In genomic region chr2:132378602-132379150, GRCm38 (mm10) we compare ENCODE assay signal across 19 mouse cellular contexts. TPM values are rescaled to one million over a fixed set of nuclear protein-coding genes. Genes with fewer than 3 reads are reported as not detected.
"Had no signal": no experiment of that assay in that cellular context is flagged by ENCODE, and none has a peak within 500 bp of the region (broad histone marks: within the 10 kb centered on the region; RNA-seq: fewer than 3 reads in every experiment).

No protein-coding gene starts in this region.

- H3K4me1 ChIP-seq: midbrain, embryonic 13.5 days; midbrain, embryonic 15.5 days; neural tube, embryonic 12.5 days; stomach, embryonic 15.5 days had no signal

- H3K27me3 ChIP-seq: midbrain, embryonic 15.5 days; stomach, embryonic 15.5 days had no signal

- DNase-seq: lung, adult 18-20 months; lung, embryonic 14.5 days; lung, postnatal 14 days; lung, postnatal 36 days; right cerebral cortex, postnatal 25 days; thymus, adult 2 months; thymus, postnatal 25 days had no signal

- H3K9me3 ChIP-seq: midbrain, embryonic 13.5 days; midbrain, embryonic 15.5 days; neural tube, embryonic 12.5 days; stomach, embryonic 15.5 days had no signal

- H3K4me2 ChIP-seq: lung, embryonic 14.5 days; midbrain, embryonic 11.5 days; midbrain, embryonic 13.5 days; midbrain, embryonic 15.5 days; neural tube, embryonic 12.5 days; stomach, embryonic 15.5 days had no signal

- H3K4me3 ChIP-seq: megakaryocyte, embryonic 14.5 days; midbrain, embryonic 13.5 days; midbrain, embryonic 15.5 days; neural tube, embryonic 12.5 days; stomach, embryonic 15.5 days had no signal

- H3K27ac ChIP-seq: liver, embryonic 14.5 days; macrophage; midbrain, embryonic 13.5 days; midbrain, embryonic 15.5 days; neural tube, embryonic 12.5 days; stomach, embryonic 15.5 days; stomach, postnatal 0 days had no signal

- H3K9ac ChIP-seq: liver, embryonic 14.5 days; lung, embryonic 14.5 days; midbrain, embryonic 13.5 days; midbrain, embryonic 15.5 days; neural tube, embryonic 12.5 days; stomach, embryonic 15.5 days had no signal

- H3K36me3 ChIP-seq: midbrain, embryonic 13.5 days; midbrain, embryonic 15.5 days; neural tube, embryonic 12.5 days; stomach, embryonic 15.5 days had no signal

RNA-seq across cellular contexts. Expression of gene Prokr2, which starts 6.6 kb away (rescaled TPM):
- total RNA-seq: megakaryocyte progenitor cell, adult 5-6 weeks; monocyte, adult 5-6 weeks; neutrophil, adult 5-6 weeks had no signal
- polyA plus RNA-seq: macrophage; stomach, postnatal 0 days had no signal
